Comparison of ENCODE assay signal across 8 mouse cellular contexts in genomic region chr5:120619201-120619600, GRCm38 (mm10). TPM values are rescaled to one million over a fixed set of nuclear protein-coding genes. Genes with fewer than 3 reads are reported as not detected.
DNase-seq lines count a peak whose midpoint lies in the region; ATAC-seq lines count a peak whose summit lies in the region.

No protein-coding gene starts in this region.

- no peak overlapping the region for H3K4me3 ChIP-seq in hindbrain, embryonic 11.5 days (ENCODE audit: low read depth, low read length)
- H3K4me3 ChIP-seq in hindbrain, embryonic 13.5 days, result no peak overlapping the region
- H3K4me3 ChIP-seq in limb, embryonic 10.5 days, result no peak overlapping the region

- H3K36me3 ChIP-seq in hindbrain, embryonic 11.5 days (ENCODE audit: control insufficient read depth, insufficient read depth, low read length), result peaks cover 8% of the 10 kb centered on the region
- peaks cover 86% of the 10 kb centered on the region for H3K36me3 ChIP-seq in hindbrain, embryonic 13.5 days
- H3K36me3 ChIP-seq in limb, embryonic 10.5 days, result peaks cover 93% of the 10 kb centered on the region

- no peak for ATAC-seq in hindbrain, embryonic 11.5 days (ENCODE audit: low FRiP score)
- no peak for ATAC-seq in hindbrain, embryonic 13.5 days (ENCODE audit: low FRiP score)

- no peaks in the 10 kb centered on the region for H3K9me3 ChIP-seq in hindbrain, embryonic 11.5 days (ENCODE audit: control insufficient read depth, low read length)
- 0 out of 2 replicates have a peak, but pooled peaks cover 3% of the 10 kb centered on the region for H3K9me3 ChIP-seq in hindbrain, embryonic 13.5 days
- H3K9me3 ChIP-seq in limb, embryonic 10.5 days (replicated peaks), result no peaks in the 10 kb centered on the region

- H3K27me3 ChIP-seq in hindbrain, embryonic 11.5 days (ENCODE audit: control insufficient read depth, insufficient read depth, low read length), result no peaks in the 10 kb centered on the region
- no peaks in the 10 kb centered on the region for H3K27me3 ChIP-seq in hindbrain, embryonic 13.5 days
- no peaks in the 10 kb centered on the region for H3K27me3 ChIP-seq in limb, embryonic 10.5 days (ENCODE audit: low read depth, poor library complexity, severe bottlenecking)

- no peaks in the 10 kb centered on the region for H3K4me1 ChIP-seq in hindbrain, embryonic 11.5 days (replicated peaks; ENCODE audit: control insufficient read depth, insufficient read depth, low read length)
- H3K4me1 ChIP-seq in hindbrain, embryonic 13.5 days (replicated peaks), result peaks cover 10% of the 10 kb centered on the region
- H3K4me1 ChIP-seq in limb, embryonic 10.5 days, result peaks cover 6% of the 10 kb centered on the region

- peak; percentile 80 for DNase-seq in hindbrain, embryonic 11.5 days (ENCODE audit: low spot score)
- peak; percentile 58 for DNase-seq in 416B (ENCODE audit: low read depth)
- DNase-seq in ES-CJ7 (ENCODE audit: low read depth, low spot score), result peak; percentile 85
- DNase-seq in cerebellum, postnatal 10 days, result peak; percentile 85 to 90
- peak; percentile 81 for DNase-seq in limb, embryonic 10.5 days (ENCODE audit: low spot score)
- DNase-seq in spleen, adult 12 weeks (ENCODE audit: low spot score), result peak; percentile 66
- DNase-seq in urinary bladder, postnatal 4 days (ENCODE audit: low spot score in 2 of 2), result no peak

- H3K4me2 ChIP-seq in hindbrain, embryonic 11.5 days (replicated peaks; ENCODE audit: low read depth, low read length), result no peak overlapping the region
- H3K4me2 ChIP-seq in hindbrain, embryonic 13.5 days, result no peak overlapping the region

- H3K9ac ChIP-seq in hindbrain, embryonic 11.5 days (ENCODE audit: low read depth, low read length), result no peak overlapping the region
- no peak overlapping the region for H3K9ac ChIP-seq in hindbrain, embryonic 13.5 days

- 14% methylated on average over 5 of the region's 5 CpGs for WGBS in hindbrain, embryonic 11.5 days
- WGBS in hindbrain, embryonic 13.5 days, result 14% methylated on average over 5 of the region's 5 CpGs
- WGBS in limb, embryonic 10.5 days, result 14% methylated on average over 5 of the region's 5 CpGs

- no peak overlapping the region for H3K27ac ChIP-seq in hindbrain, embryonic 11.5 days (ENCODE audit: low read depth, low read length)
- H3K27ac ChIP-seq in hindbrain, embryonic 13.5 days, result no peak overlapping the region
- no peak overlapping the region for H3K27ac ChIP-seq in limb, embryonic 10.5 days

RNA-seq across cellular contexts. Expression of gene Ddx54, which starts 6.7 kb away (rescaled TPM):
- polyA plus RNA-seq in hindbrain, embryonic 11.5 days (2014; fragmentation: Nextera tagmentation; extraction: Ambion mirVana), result 25.9 and 32.4 TPM in 2 replicates
- polyA plus RNA-seq in hindbrain, embryonic 13.5 days (2015; fragmentation: Nextera tagmentation; extraction: Ambion mirVana), result 44.0 and 47.7 TPM in 2 replicates
- 58.1 and 62.6 TPM in 2 replicates for polyA plus RNA-seq in limb, embryonic 10.5 days (2016; fragmentation: Nextera tagmentation; extraction: Ambion mirVana)

RNA-seq across cellular contexts. Expression of gene Rita1, which starts 6.8 kb away (rescaled TPM):
- polyA plus RNA-seq in hindbrain, embryonic 11.5 days (2014; fragmentation: Nextera tagmentation; extraction: Ambion mirVana), result 9.3 and 10.5 TPM in 2 replicates
- polyA plus RNA-seq in hindbrain, embryonic 13.5 days (2015; fragmentation: Nextera tagmentation; extraction: Ambion mirVana), result 26.2 TPM in 2 replicates
- 17.5 and 19.5 TPM in 2 replicates for polyA plus RNA-seq in limb, embryonic 10.5 days (2016; fragmentation: Nextera tagmentation; extraction: Ambion mirVana)

RNA-seq across cellular contexts. Expression of gene Cfap73, which starts 14.8 kb away (rescaled TPM):
- 0.54 and 0.82 TPM in 2 replicates for polyA plus RNA-seq in hindbrain, embryonic 11.5 days (2014; fragmentation: Nextera tagmentation; extraction: Ambion mirVana)
- polyA plus RNA-seq in hindbrain, embryonic 13.5 days (2015; fragmentation: Nextera tagmentation; extraction: Ambion mirVana), result 0.28 and 0.49 TPM in 2 replicates
- not detected in 2 replicates for polyA plus RNA-seq in limb, embryonic 10.5 days (2016; fragmentation: Nextera tagmentation; extraction: Ambion mirVana)

RNA-seq across cellular contexts. Expression of gene Rasal1, which starts 29.4 kb away (rescaled TPM):
- not detected in 2 replicates for polyA plus RNA-seq in hindbrain, embryonic 11.5 days (2014; fragmentation: Nextera tagmentation; extraction: Ambion mirVana)
- polyA plus RNA-seq in hindbrain, embryonic 13.5 days (2015; fragmentation: Nextera tagmentation; extraction: Ambion mirVana), result 0.14 TPM in 2 replicates
- polyA plus RNA-seq in limb, embryonic 10.5 days (2016; fragmentation: Nextera tagmentation; extraction: Ambion mirVana), result 0.13 and 0.36 TPM in 2 replicates

RNA-seq across cellular contexts. Expression of gene Iqcd, which starts 30.4 kb away (rescaled TPM):
- polyA plus RNA-seq in hindbrain, embryonic 11.5 days (2014; fragmentation: Nextera tagmentation; extraction: Ambion mirVana), result 1.1 and 1.4 TPM in 2 replicates
- polyA plus RNA-seq in hindbrain, embryonic 13.5 days (2015; fragmentation: Nextera tagmentation; extraction: Ambion mirVana), result 2.4 and 2.6 TPM in 2 replicates
- 0.30 and 0.41 TPM in 2 replicates for polyA plus RNA-seq in limb, embryonic 10.5 days (2016; fragmentation: Nextera tagmentation; extraction: Ambion mirVana)

Comparison
In these comparisons a context has a peak if more than half of its experiments do, and no peak if none do; other contexts are left out.
1. DNase-seq: peak in hindbrain, embryonic 11.5 days (single experiment), 416B (single experiment), ES-CJ7 (single experiment), cerebellum, postnatal 10 days (2 of 2), limb, embryonic 10.5 days (single experiment) and spleen, adult 12 weeks (single experiment); none in urinary bladder, postnatal 4 days (0 of 2).